Mouse (Mus musculus): ENCODE results near the gene Vegfc. TPM values are rescaled to one million over a fixed set of nuclear protein-coding genes. Genes with fewer than 3 reads are reported as not detected.

Gene Vegfc
- total and polyA plus RNA-seq, 3 experiments: not detected

DNA sequence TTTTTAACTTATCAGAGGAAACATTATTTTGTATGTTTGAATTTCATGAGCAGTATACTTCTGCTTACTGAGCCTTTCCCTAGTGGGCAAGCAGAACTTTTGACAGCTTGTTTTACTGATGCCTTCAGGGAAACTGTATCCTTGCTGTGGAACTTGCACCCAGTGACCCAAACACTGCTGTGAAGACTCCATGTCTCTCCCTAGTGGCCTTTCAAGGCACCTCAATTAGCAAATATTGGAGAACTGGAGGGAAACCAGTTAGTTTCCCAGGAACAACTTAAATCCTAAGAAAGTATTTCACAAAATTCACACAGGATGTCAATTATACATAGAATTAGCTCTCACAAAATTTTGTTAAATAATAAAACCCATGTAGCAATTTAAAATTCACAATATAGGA is 2.2 kb downstream of the Vegfc start:
- TF ChIP-seq NRF1 (IDR thresholded peaks at IDR 0.05; ENCODE audit: insufficient read depth, low read depth, low read length, poor library complexity, severe bottlenecking): no peak
- no peak for TF ChIP-seq ZNF384 (IDR thresholded peaks at IDR 0.05; ENCODE audit: low read depth, low read length)
- no peak for TF ChIP-seq CHD2 (IDR thresholded peaks at IDR 0.05; ENCODE audit: low read length)
- no peak for TF ChIP-seq GATA1 (IDR thresholded peaks at IDR 0.05; ENCODE audit: low read depth, low read length)
- no peak for TF ChIP-seq USF2 (IDR thresholded peaks at IDR 0.05; ENCODE audit: borderline replicate concordance in 1 of 2, insufficient read depth in 1 of 2, low read depth in 1 of 2, low read length in 2 of 2)
- TF ChIP-seq SMC3 (IDR thresholded peaks at IDR 0.05; ENCODE audit: low read depth, low read length): no peak
- no peak for TF ChIP-seq CHD1 (IDR thresholded peaks at IDR 0.05; ENCODE audit: low read depth, low read length)
- no peak for TF ChIP-seq UBTF (IDR thresholded peaks at IDR 0.05; ENCODE audit: borderline replicate concordance, insufficient read depth, low read depth, low read length)
- no peak for TF ChIP-seq JUND (IDR thresholded peaks at IDR 0.05; ENCODE audit: low read depth, low read length)
- TF ChIP-seq RAD21 (IDR thresholded peaks at IDR 0.05; ENCODE audit: low read depth, low read length): no peak
- TF ChIP-seq BHLHE40 (IDR thresholded peaks at IDR 0.05; ENCODE audit: borderline replicate concordance, low read depth, low read length): no peak
- TF ChIP-seq ZC3H11A (IDR thresholded peaks at IDR 0.05; ENCODE audit: low read depth, low read length): no peak
- TF ChIP-seq MYB (IDR thresholded peaks at IDR 0.05; ENCODE audit: low read depth, low read length): no peak
- no peak for TF ChIP-seq ZKSCAN1 (IDR thresholded peaks at IDR 0.05; ENCODE audit: low read depth, low read length)
- TF ChIP-seq MYC (IDR thresholded peaks at IDR 0.05; ENCODE audit: low read depth, low read length): no peak
- no peak for TF ChIP-seq EP300 (IDR thresholded peaks at IDR 0.05; ENCODE audit: low read depth in 1 of 2, low read length in 2 of 2)
- no peak for TF ChIP-seq GABPA (IDR thresholded peaks at IDR 0.05; ENCODE audit: low read depth, low read length)

DNA sequence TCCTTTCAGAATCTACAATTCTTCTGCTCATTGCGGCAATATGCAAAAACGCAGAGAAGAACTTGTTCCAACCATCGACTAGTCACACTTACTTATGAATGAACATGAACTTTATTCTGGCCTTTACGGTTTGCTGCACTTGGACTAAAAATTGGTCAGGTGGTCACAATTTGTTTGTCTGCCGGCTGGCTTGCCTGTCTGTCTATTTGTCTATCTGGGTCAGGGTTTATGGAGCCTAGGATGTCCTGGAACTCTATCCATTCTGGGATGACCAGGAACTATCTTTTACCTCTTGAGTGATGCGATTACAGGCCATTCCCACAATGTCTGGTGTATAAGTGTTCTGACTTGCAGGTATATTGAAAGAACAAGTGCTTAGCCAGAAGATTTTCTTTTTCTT is 8.5 kb downstream of the Vegfc start:
- no peaks in the 10 kb centered on the region for H3K79me2 ChIP-seq (ENCODE audit: control insufficient read depth, insufficient read depth, low read length, poor library complexity)
- DNase-seq (ENCODE audit: low read depth, low spot score): no peak
- H3K36me3 ChIP-seq (ENCODE audit: control insufficient read depth in 1 of 2, insufficient read depth in 2 of 2, low read length in 2 of 2): no peaks in the 10 kb centered on the region
- H3K4me3 ChIP-seq (ENCODE audit: control insufficient read depth in 1 of 2, insufficient read depth in 1 of 2, low read depth in 2 of 2, low read length in 2 of 2): no peak overlapping the region
- H3K9ac ChIP-seq (ENCODE audit: control insufficient read depth, low read depth, low read length, poor library complexity, severe bottlenecking): no peak overlapping the region
- H3K27me3 ChIP-seq (ENCODE audit: control insufficient read depth in 1 of 2, insufficient read depth in 2 of 2, low read length in 2 of 2): no peaks in the 10 kb centered on the region
- H3K27ac ChIP-seq (ENCODE audit: control insufficient read depth, low read depth, low read length): no peak overlapping the region
- H3K4me1 ChIP-seq (ENCODE audit: control insufficient read depth in 1 of 2, insufficient read depth in 2 of 2, low read length in 2 of 2): no peaks in the 10 kb centered on the region
- no peaks in the 10 kb centered on the region for H3K9me3 ChIP-seq (replicated peaks; ENCODE audit: insufficient read depth, low read length)
- TF ChIP-seq MEF2A (IDR thresholded peaks at IDR 0.05; ENCODE audit: extremely low read depth, insufficient replicate concordance, low read depth, low read length, poor library complexity, severe bottlenecking) (no peak), HCFC1 (IDR thresholded peaks at IDR 0.05; ENCODE audit: low read depth, low read length) (no peak)

More for the DNA sequence above, 2.2 kb downstream of the Vegfc start:
- no peak for DNase-seq (ENCODE audit: low read depth, low spot score)
- Histone ChIP-seq H3K27me3 (ENCODE audit: control insufficient read depth in 1 of 2, insufficient read depth in 2 of 2, low read length in 2 of 2) (no peaks in the 10 kb centered on the region), H3K9me3 (replicated peaks; ENCODE audit: insufficient read depth, low read length) (no peaks in the 10 kb centered on the region), H3K9ac (ENCODE audit: control insufficient read depth, low read depth, low read length, poor library complexity, severe bottlenecking) (no peak overlapping the region), H3K4me3 (ENCODE audit: control insufficient read depth in 1 of 2, insufficient read depth in 1 of 2, low read depth in 2 of 2, low read length in 2 of 2) (no peak overlapping the region), H3K36me3 (ENCODE audit: control insufficient read depth in 1 of 2, insufficient read depth in 2 of 2, low read length in 2 of 2) (no peaks in the 10 kb centered on the region), H3K27ac (ENCODE audit: control insufficient read depth, low read depth, low read length) (no peak overlapping the region), H3K79me2 (ENCODE audit: control insufficient read depth, insufficient read depth, low read length, poor library complexity) (no peaks in the 10 kb centered on the region), H3K4me1 (ENCODE audit: control insufficient read depth in 1 of 2, insufficient read depth in 2 of 2, low read length in 2 of 2) (no peaks in the 10 kb centered on the region)
